Mouse (Mus musculus) C2C12 (cell line): ENCODE measurements around the gene Rtn1.

ENCODE experiments used
- CEBPB ChIP-seq: IDR thresholded peaks from one replicate; pipeline ENCODE4 v1.6.1; 2011; ENCODE audit warnings: low read depth, mild to moderate bottlenecking, control low read depth, moderate library complexity
- CTCF ChIP-seq: IDR thresholded peaks from one replicate; pipeline ENCODE4 v1.5.1; 2011; ENCODE audit not compliant: control insufficient read depth, insufficient read depth, insufficient read length
- MAX ChIP-seq: IDR thresholded peaks from one replicate; pipeline ENCODE4 v1.6.1; 2011; ENCODE audit warnings: mild to moderate bottlenecking, control low read depth
- MYOD1 ChIP-seq: IDR thresholded peaks from one replicate; pipeline ENCODE4 v1.6.1; 2011; ENCODE audit warnings: low read depth; ENCODE audit not compliant: control insufficient read depth, insufficient read length
- USF1 ChIP-seq: IDR thresholded peaks from one replicate; pipeline ENCODE4 v1.6.1; 2011; ENCODE audit warnings: low read depth, mild to moderate bottlenecking, control low read depth, moderate library complexity

DNA sequence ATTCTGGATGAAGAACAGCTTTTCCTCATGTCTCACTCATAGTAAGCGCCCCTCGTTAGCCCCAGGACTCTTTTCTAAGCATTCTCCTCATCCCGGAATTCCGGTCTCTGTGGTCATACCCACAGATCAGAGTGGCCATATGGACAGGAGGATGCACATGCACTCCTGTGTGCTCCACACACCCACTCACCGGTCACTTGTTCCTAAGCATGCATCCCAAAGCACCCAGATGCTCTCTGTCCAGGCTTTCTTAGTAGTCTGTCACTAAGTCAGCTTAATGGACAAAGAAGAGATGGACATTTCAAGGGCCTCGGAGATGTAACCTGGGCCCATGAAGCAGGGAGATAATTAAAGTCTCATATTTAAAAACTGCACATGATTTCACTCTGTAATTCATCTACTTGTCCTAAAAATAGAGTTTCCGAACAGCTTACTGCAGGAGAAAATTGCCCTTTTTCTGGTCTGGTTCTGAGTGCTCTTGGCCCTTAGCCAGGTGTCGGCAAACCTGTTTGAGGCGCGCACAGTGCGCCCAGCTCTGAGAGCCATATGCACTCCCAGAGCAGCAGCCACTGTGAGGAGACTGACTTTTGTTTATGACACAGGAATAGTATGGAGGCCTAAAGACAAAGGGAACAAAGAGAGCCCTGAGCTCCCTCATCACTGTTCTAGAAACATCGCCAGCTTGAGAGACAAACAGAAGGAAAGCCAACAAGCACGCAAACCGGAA, 19.3 kb downstream of the Rtn1 start:
- TF ChIP-seq MYOD1 (no peak), CTCF (no peak), USF1 (no peak), MAX (no peak), CEBPB (no peak)
